Mouse (Mus musculus) heart, embryonic 13.5 days (tissue): Measurements from ENCODE around the gene Prmt8. TPM values are rescaled to one million over a fixed set of nuclear protein-coding genes. Genes with fewer than 3 reads are reported as not detected.
A peak's percentile ranks its signal among the peaks of the same experiment; 100 is the strongest.

ENCODE experiments used
- ATAC-seq: fragments of 200-750 bp; cut with Nextera tagmentation; 2 replicates; pipeline ENCODE4 v1.8.0; 2017; ENCODE audit warnings: moderate TSS enrichment; ENCODE audit not compliant: insufficient number of reproducible peaks, low FRiP score, low TSS enrichment; ENCODE audit errors: extremely low read depth
- H3K27ac ChIP-seq: fragments of 300-500 bp; sonication (generic); replicated peaks from 2 replicates; pipeline ENCODE4 v1.5.1; 2015; ENCODE audit warnings: moderate library complexity, mild to moderate bottlenecking, inconsistent platforms
- H3K27me3 ChIP-seq: fragments of 300-500 bp; sonication (generic); replicated peaks from 2 replicates; pipeline ENCODE4 v1.6.1; 2015; ENCODE audit warnings: mild to moderate bottlenecking, inconsistent platforms
- H3K36me3 ChIP-seq: fragments of 300-500 bp; sonication (generic); 2 replicates; pipeline ENCODE4 v1.6.1; 2015; ENCODE audit warnings: mild to moderate bottlenecking, inconsistent platforms
- H3K4me1 ChIP-seq: fragments of 300-500 bp; sonication (generic); 2 replicates; pipeline ENCODE4 v1.6.1; 2015; ENCODE audit warnings: inconsistent platforms
- H3K4me2 ChIP-seq: fragments of 300-500 bp; sonication (generic); 2 replicates; pipeline ENCODE4 v1.6.1; 2015; ENCODE audit warnings: inconsistent platforms, mild to moderate bottlenecking, moderate library complexity
- H3K4me3 ChIP-seq: fragments of 300-500 bp; sonication (generic); 2 replicates; pipeline ENCODE4 v1.5.1; 2015; ENCODE audit warnings: moderate library complexity, mild to moderate bottlenecking, inconsistent platforms
- H3K9ac ChIP-seq: fragments of 300-500 bp; sonication (generic); 2 replicates; pipeline ENCODE4 v1.6.1; 2015; ENCODE audit warnings: inconsistent platforms, mild to moderate bottlenecking, moderate library complexity
- H3K9me3 ChIP-seq: fragments of 300-500 bp; sonication (generic); 2 replicates; pipeline ENCODE4 v1.6.1; 2016; ENCODE audit warnings: inconsistent platforms
- WGBS: fragments of 180-500 bp; shearing (Covaris S2); methylation state at CpG from one replicate; pipeline ENCODE4 v1.1.7; 2015; ENCODE audit warnings: mixed read lengths; 5-methylcytosine and 5-hydroxymethylcytosine counted together
- polyA plus RNA-seq: library from polyadenylated mRNA; unstranded; fragments of >200 nt; fragmentation: Nextera tagmentation; extraction: Ambion mirVana; gene quantifications from 2 replicates; pipeline ENCODE4 v1.2.1, GENCODE M21; 2015

Prmt8 gene
- polyA plus RNA-seq, 1 experiment from 2014 or later, result 0.28 TPM

- Histone ChIP-seq H3K4me1 (peaks cover 48% of the 10 kb centered on the region), H3K9me3 (no peaks in the 10 kb centered on the region), H3K27me3 (peaks cover 78% of the 10 kb centered on the region), H3K4me2 (peak overlapping the region; percentile 81; the same call in 1 of the 2 replicates), H3K27ac (no peak overlapping the region), H3K9ac (no peak overlapping the region), H3K4me3 (no peak overlapping the region), H3K36me3 (no peaks in the 10 kb centered on the region)
- 29% methylated on average over 5 of the region's 5 CpGs for WGBS
- ATAC-seq, result no peak
Measured at GRCm38 (mm10) chr6:127765573-127765972, 3.7 kb downstream of the Prmt8 start.

GRCm38 (mm10) chr6:127758264-127758663 lies 11.0 kb downstream of the Prmt8 start:
- Histone ChIP-seq H3K27me3 (peaks cover 7% of the 10 kb centered on the region), H3K36me3 (no peaks in the 10 kb centered on the region), H3K4me1 (peaks cover 28% of the 10 kb centered on the region), H3K9me3 (no peaks in the 10 kb centered on the region), H3K9ac (peak overlapping the region; percentile 4; the same call in 1 of the 2 replicates), H3K27ac (no peak overlapping the region), H3K4me2 (no peak overlapping the region), H3K4me3 (no peak overlapping the region)
- WGBS, result 28% methylated on average over 4 of the region's 4 CpGs
- ATAC-seq, result no peak

GRCm38 (mm10) chr6:127757667-127758167 lies 11.6 kb downstream of the Prmt8 start:
- Histone ChIP-seq H3K36me3 (no peaks in the 10 kb centered on the region), H3K4me2 (no peak overlapping the region), H3K27ac (no peak overlapping the region), H3K4me1 (peaks cover 34% of the 10 kb centered on the region), H3K27me3 (peaks cover 4% of the 10 kb centered on the region), H3K9ac (no peak overlapping the region), H3K9me3 (no peaks in the 10 kb centered on the region), H3K4me3 (no peak overlapping the region)
- ATAC-seq, result no peak
- WGBS, result 81% methylated on average over 5 of the region's 5 CpGs

- no peaks in the 10 kb centered on the region for H3K9me3 ChIP-seq
- H3K36me3 ChIP-seq, result no peaks in the 10 kb centered on the region
- no peak overlapping the region for H3K4me3 ChIP-seq
- H3K4me1 ChIP-seq, result peaks cover 42% of the 10 kb centered on the region
- H3K9ac ChIP-seq, result no peak overlapping the region
- no peaks in the 10 kb centered on the region for H3K27me3 ChIP-seq
- ATAC-seq, result no peak
- WGBS, result 35% methylated on average over 12 of the region's 12 CpGs
- no peak overlapping the region for H3K4me2 ChIP-seq
- no peak overlapping the region for H3K27ac ChIP-seq
Measured at GRCm38 (mm10) chr6:127756856-127757255, 12.4 kb downstream of the Prmt8 start.

GRCm38 (mm10) chr6:127753228-127753627 lies 16.0 kb downstream of the Prmt8 start:
- Histone ChIP-seq H3K4me1 (peaks cover 35% of the 10 kb centered on the region), H3K36me3 (no peaks in the 10 kb centered on the region), H3K9me3 (no peaks in the 10 kb centered on the region), H3K27me3 (0 out of 2 replicates have a peak, but pooled peaks cover 4% of the 10 kb centered on the region), H3K9ac (no peak overlapping the region), H3K4me2 (no peak overlapping the region), H3K27ac (peak overlapping the region; percentile 20; the same call in 1 of the 2 replicates), H3K4me3 (no peak overlapping the region)
- no peak for ATAC-seq
- WGBS, result 52% methylated on average over 6 of the region's 6 CpGs

GRCm38 (mm10) chr6:127752681-127753080 lies 16.6 kb downstream of the Prmt8 start:
- H3K9ac ChIP-seq, result 0 out of 2 replicates have a peak overlapping the region, but pooled peaks have one; percentile 41
- H3K27me3 ChIP-seq, result 0 out of 2 replicates have a peak, but pooled peaks cover 4% of the 10 kb centered on the region
- no peaks in the 10 kb centered on the region for H3K9me3 ChIP-seq
- WGBS, result 1% methylated on average over 3 of the region's 3 CpGs
- H3K4me2 ChIP-seq, result no peak overlapping the region
- H3K27ac ChIP-seq, result peak overlapping the region; percentile 31
- H3K36me3 ChIP-seq, result no peaks in the 10 kb centered on the region
- ATAC-seq, result no peak
- no peak overlapping the region for H3K4me3 ChIP-seq
- peaks cover 33% of the 10 kb centered on the region for H3K4me1 ChIP-seq

- no peaks in the 10 kb centered on the region for H3K9me3 ChIP-seq
- peaks cover 29% of the 10 kb centered on the region for H3K4me1 ChIP-seq
- H3K9ac ChIP-seq, result no peak overlapping the region
- 89% methylated on average over 9 of the region's 9 CpGs for WGBS
- H3K27me3 ChIP-seq, result 0 out of 2 replicates have a peak, but pooled peaks cover 4% of the 10 kb centered on the region
- no peak for ATAC-seq
- H3K4me3 ChIP-seq, result no peak overlapping the region
- H3K4me2 ChIP-seq, result no peak overlapping the region
- H3K36me3 ChIP-seq, result no peaks in the 10 kb centered on the region
- H3K27ac ChIP-seq, result no peak overlapping the region
Measured at GRCm38 (mm10) chr6:127751499-127751898, 17.8 kb downstream of the Prmt8 start.

- no peaks in the 10 kb centered on the region for H3K36me3 ChIP-seq
- H3K9me3 ChIP-seq, result no peaks in the 10 kb centered on the region
- no peak overlapping the region for H3K27ac ChIP-seq
- H3K4me1 ChIP-seq, result peaks cover 21% of the 10 kb centered on the region
- 80% methylated on average over 8 of the region's 8 CpGs for WGBS
- H3K4me2 ChIP-seq, result no peak overlapping the region
- no peak for ATAC-seq
- H3K27me3 ChIP-seq, result 0 out of 2 replicates have a peak, but pooled peaks cover 4% of the 10 kb centered on the region
- H3K9ac ChIP-seq, result no peak overlapping the region
- H3K4me3 ChIP-seq, result no peak overlapping the region
Measured at GRCm38 (mm10) chr6:127748793-127749192, 20.5 kb downstream of the Prmt8 start.

GRCm38 (mm10) chr6:127742290-127742689 lies 27.0 kb downstream of the Prmt8 start:
- Histone ChIP-seq H3K27me3 (peaks cover 8% of the 10 kb centered on the region; the same call in 1 of the 2 replicates), H3K27ac (no peak overlapping the region), H3K4me1 (peaks cover 12% of the 10 kb centered on the region), H3K4me2 (no peak overlapping the region), H3K9me3 (no peaks in the 10 kb centered on the region), H3K36me3 (no peaks in the 10 kb centered on the region), H3K4me3 (no peak overlapping the region), H3K9ac (no peak overlapping the region)
- whole genome bisulfite sequencing, result 81% methylated on average over 12 of the region's 12 CpGs
- no peak for ATAC-seq

- Histone ChIP-seq H3K27me3 (peaks cover 8% of the 10 kb centered on the region; the same call in 1 of the 2 replicates), H3K9me3 (no peaks in the 10 kb centered on the region), H3K4me1 (peaks cover 12% of the 10 kb centered on the region), H3K36me3 (no peaks in the 10 kb centered on the region), H3K27ac (no peak overlapping the region), H3K4me2 (no peak overlapping the region), H3K9ac (no peak overlapping the region), H3K4me3 (no peak overlapping the region)
- no peak for ATAC-seq
- 80% methylated on average over 6 of the region's 6 CpGs for WGBS
Measured at GRCm38 (mm10) chr6:127741162-127741561, 28.1 kb downstream of the Prmt8 start.

GRCm38 (mm10) chr6:127740711-127741110 lies 28.6 kb downstream of the Prmt8 start:
- Histone ChIP-seq H3K4me3 (no peak overlapping the region), H3K9me3 (no peaks in the 10 kb centered on the region), H3K27me3 (peaks cover 8% of the 10 kb centered on the region; the same call in 1 of the 2 replicates), H3K36me3 (no peaks in the 10 kb centered on the region), H3K9ac (no peak overlapping the region), H3K4me1 (peaks cover 16% of the 10 kb centered on the region), H3K4me2 (no peak overlapping the region), H3K27ac (no peak overlapping the region)
- no peak for ATAC-seq
- 64% methylated on average over 9 of the region's 9 CpGs for WGBS

GRCm38 (mm10) chr6:127739921-127740320 lies 29.4 kb downstream of the Prmt8 start:
- H3K36me3 ChIP-seq, result no peaks in the 10 kb centered on the region
- H3K4me2 ChIP-seq, result no peak overlapping the region
- H3K9ac ChIP-seq, result no peak overlapping the region
- no peaks in the 10 kb centered on the region for H3K9me3 ChIP-seq
- 68% methylated on average over 5 of the region's 5 CpGs for WGBS
- H3K4me3 ChIP-seq, result no peak overlapping the region
- H3K27me3 ChIP-seq, result peaks cover 8% of the 10 kb centered on the region; the same call in 1 of the 2 replicates
- ATAC-seq, result no peak
- no peak overlapping the region for H3K27ac ChIP-seq
- peaks cover 24% of the 10 kb centered on the region for H3K4me1 ChIP-seq
